Mouse (Mus musculus): Measurements from ENCODE around the gene Mthfd1l. TPM values are rescaled to one million over a fixed set of nuclear protein-coding genes. Genes with fewer than 3 reads are reported as not detected.
"Not testable (repeated sequence)": the region's sequence is repeated elsewhere in the genome, so short reads cannot be mapped to it uniquely, and the experiment has no call there.

Gene Mthfd1l
- polyA plus RNA-seq, 1 experiment from 2014 or later: 11.2 TPM

DNA sequence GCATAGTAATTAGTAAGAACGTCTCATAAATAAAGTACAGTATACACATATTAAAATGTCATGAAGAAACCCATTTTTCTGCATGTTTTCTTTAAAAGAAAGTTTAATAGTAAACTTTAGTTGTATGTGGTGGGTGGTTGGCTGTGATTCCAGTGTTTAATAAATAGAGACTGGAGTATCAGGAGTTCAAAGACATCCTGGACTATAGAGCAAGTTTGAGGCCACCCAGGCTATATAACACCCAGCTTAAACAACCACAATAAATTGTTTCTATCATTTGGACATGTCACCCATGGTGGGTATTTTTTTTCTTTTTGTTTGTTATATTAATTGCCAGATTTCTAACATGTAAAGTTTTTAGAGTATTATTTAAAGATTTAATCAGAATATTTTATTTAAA is 81.7 kb downstream of the Mthfd1l start:
- no peaks in the 10 kb centered on the region for H3K36me3 ChIP-seq (replicated peaks)
- H3K27ac ChIP-seq: no peak overlapping the region
- no peak overlapping the region for H3K4me3 ChIP-seq (replicated peaks)
- no peak overlapping the region for H3K9ac ChIP-seq
- H3K27me3 ChIP-seq: no peaks in the 10 kb centered on the region
- H3K4me1 ChIP-seq: no peaks in the 10 kb centered on the region
- no peak overlapping the region for H3K4me2 ChIP-seq
- no peaks in the 10 kb centered on the region for H3K9me3 ChIP-seq
- whole genome bisulfite sequencing: 79% methylated on average over 1 of the region's 1 CpGs
- ATAC-seq (ENCODE audit: low FRiP score): no peak

DNA sequence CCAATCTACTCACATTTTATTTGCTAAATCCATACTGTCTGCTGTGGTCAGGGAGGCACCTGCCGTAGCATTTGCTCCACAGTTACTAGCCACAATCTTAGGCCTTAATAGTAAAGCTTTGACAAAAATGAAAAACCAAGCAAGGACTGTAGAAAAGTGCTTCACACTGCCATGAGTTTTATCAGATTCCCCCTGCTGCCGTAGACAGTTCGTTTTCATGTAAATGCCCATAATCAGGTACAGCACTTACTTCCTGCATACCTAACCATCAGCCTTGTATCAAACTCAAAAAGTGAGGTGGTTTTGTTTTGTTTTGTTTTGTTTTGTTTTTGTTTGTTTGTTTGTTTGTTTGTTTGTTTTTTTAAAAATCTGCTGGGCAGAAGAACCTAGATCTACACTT is 84.5 kb downstream of the Mthfd1l start:
- no peaks in the 10 kb centered on the region for H3K4me1 ChIP-seq
- H3K36me3 ChIP-seq (replicated peaks): no peaks in the 10 kb centered on the region
- WGBS: 96% methylated on average over 3 of the region's 3 CpGs
- no peaks in the 10 kb centered on the region for H3K9me3 ChIP-seq
- H3K4me2 ChIP-seq: no peak overlapping the region
- no peak overlapping the region for H3K4me3 ChIP-seq (replicated peaks)
- no peak overlapping the region for H3K27ac ChIP-seq
- no peak overlapping the region for H3K9ac ChIP-seq
- no peaks in the 10 kb centered on the region for H3K27me3 ChIP-seq
- ATAC-seq (ENCODE audit: low FRiP score): no peak

DNA sequence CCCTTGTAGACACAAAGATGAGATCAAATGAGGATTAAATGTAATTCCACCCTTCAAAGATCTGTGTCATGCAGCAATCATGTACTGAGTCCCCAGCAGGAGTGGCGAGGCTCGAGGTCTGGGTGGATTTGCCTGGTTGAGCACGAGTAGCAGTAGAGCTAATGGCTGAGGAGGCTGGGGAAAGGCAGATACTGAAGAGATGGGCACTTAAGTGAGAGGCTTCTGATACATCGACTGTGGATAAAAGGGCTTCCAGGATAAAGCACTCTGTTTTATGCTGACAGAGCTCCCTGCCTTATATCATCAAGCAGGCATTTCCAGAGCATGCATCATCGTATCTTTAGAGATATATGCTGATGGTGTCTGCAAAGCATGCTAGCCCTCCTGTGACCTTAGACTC is 84.9 kb downstream of the Mthfd1l start:
- Histone ChIP-seq H3K36me3 (replicated peaks) (no peaks in the 10 kb centered on the region), H3K4me2 (no peak overlapping the region), H3K27me3 (no peaks in the 10 kb centered on the region), H3K9ac (no peak overlapping the region), H3K9me3 (no peaks in the 10 kb centered on the region), H3K27ac (no peak overlapping the region), H3K4me3 (replicated peaks) (no peak overlapping the region), H3K4me1 (no peaks in the 10 kb centered on the region)
- no peak for ATAC-seq (ENCODE audit: low FRiP score)
- WGBS: 83% methylated on average over 5 of the region's 5 CpGs

DNA sequence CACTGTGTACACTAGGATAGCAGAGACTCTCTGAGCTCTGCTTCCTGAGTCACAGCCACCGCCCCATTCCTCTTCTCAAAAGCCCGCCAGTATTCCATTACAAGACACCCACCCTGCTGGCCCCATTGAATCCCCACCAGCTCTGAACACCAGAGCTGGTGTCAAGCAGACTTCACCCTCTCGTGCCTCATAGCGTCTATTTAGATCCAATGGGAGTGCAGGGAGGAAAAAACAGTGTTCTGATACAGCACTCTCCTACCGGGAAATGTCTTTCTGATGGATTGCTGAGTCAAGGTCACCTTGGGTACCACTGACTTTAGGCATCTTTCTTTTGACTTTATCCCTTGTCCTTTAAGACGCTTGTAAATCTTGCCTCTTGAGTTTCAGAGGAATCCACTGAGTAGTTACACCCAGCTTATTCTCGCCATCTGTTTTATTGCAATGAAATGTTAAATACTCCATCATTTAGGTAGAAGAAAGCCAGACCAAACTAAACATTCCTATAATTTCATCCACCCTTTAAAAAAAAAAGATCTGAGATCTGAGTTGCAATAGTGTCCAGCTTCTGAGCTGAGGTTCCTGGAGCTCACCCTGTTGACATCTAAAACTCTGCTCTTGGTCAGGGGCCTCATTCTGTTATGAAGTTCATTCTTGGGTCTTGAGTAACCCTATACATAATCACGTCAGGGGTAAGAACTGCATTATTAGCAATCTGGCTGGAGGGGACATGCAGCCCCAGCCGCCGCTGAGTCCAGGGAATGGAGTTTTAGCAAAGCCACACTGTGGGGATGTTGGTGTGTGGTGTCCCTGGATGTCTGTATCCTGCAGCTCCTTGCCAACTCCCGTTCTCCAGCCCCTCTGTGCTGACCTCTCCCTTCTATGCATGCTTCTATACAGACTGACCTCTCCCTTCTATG is 88.4 kb downstream of the Mthfd1l start:
- no peak overlapping the region for H3K4me3 ChIP-seq (replicated peaks)
- H3K4me1 ChIP-seq: no peaks in the 10 kb centered on the region
- no peaks in the 10 kb centered on the region for H3K9me3 ChIP-seq
- H3K9ac ChIP-seq: no peak overlapping the region
- H3K27ac ChIP-seq: no peak overlapping the region
- 85% methylated on average over 11 of the region's 11 CpGs for WGBS
- no peak for ATAC-seq (ENCODE audit: low FRiP score)
- no peaks in the 10 kb centered on the region for H3K36me3 ChIP-seq (replicated peaks)
- no peak overlapping the region for H3K4me2 ChIP-seq
- no peaks in the 10 kb centered on the region for H3K27me3 ChIP-seq

GRCm38 (mm10) chr10:4063537-4063936 is 90.6 kb downstream of the Mthfd1l start:
- no peaks in the 10 kb centered on the region for H3K4me1 ChIP-seq
- H3K4me3 ChIP-seq (replicated peaks): no peak overlapping the region
- H3K27me3 ChIP-seq: no peaks in the 10 kb centered on the region
- 75% methylated on average over 4 of the region's 4 CpGs for WGBS
- H3K36me3 ChIP-seq (replicated peaks): no peaks in the 10 kb centered on the region
- H3K9me3 ChIP-seq: no peaks in the 10 kb centered on the region
- H3K9ac ChIP-seq: no peak overlapping the region
- H3K4me2 ChIP-seq: no peak overlapping the region
- no peak for ATAC-seq (ENCODE audit: low FRiP score)
- H3K27ac ChIP-seq: no peak overlapping the region

- H3K9ac ChIP-seq: no peak overlapping the region
- no peaks in the 10 kb centered on the region for H3K4me1 ChIP-seq
- no peaks in the 10 kb centered on the region for H3K9me3 ChIP-seq
- no peak overlapping the region for H3K27ac ChIP-seq
- WGBS: 81% methylated on average over 15 of the region's 15 CpGs
- no peaks in the 10 kb centered on the region for H3K36me3 ChIP-seq (replicated peaks)
- no peak overlapping the region for H3K4me2 ChIP-seq
- no peak overlapping the region for H3K4me3 ChIP-seq (replicated peaks)
- no peak for ATAC-seq (ENCODE audit: low FRiP score)
- H3K27me3 ChIP-seq: no peaks in the 10 kb centered on the region
These were observed 92.6 kb downstream of the Mthfd1l start for GRCm38 (mm10) chr10:4065295-4066084.

GRCm38 (mm10) chr10:4069258-4069826 is 96.4 kb downstream of the Mthfd1l start:
- WGBS: 86% methylated on average over 7 of the region's 7 CpGs
- ATAC-seq (ENCODE audit: low FRiP score): no peak
- H3K4me2 ChIP-seq: no peak overlapping the region

GRCm38 (mm10) chr10:4070061-4070460 is 97.1 kb downstream of the Mthfd1l start:
- WGBS: 97% methylated on average over 7 of the region's 7 CpGs
- H3K27ac ChIP-seq: no peak overlapping the region

More at GRCm38 (mm10) chr10:4069258-4069826, 96.4 kb downstream of the Mthfd1l start:
- H3K9me3 ChIP-seq: no peaks in the 10 kb centered on the region
- no peaks in the 10 kb centered on the region for H3K27me3 ChIP-seq
- H3K36me3 ChIP-seq (replicated peaks): no peaks in the 10 kb centered on the region
- H3K4me1 ChIP-seq: no peaks in the 10 kb centered on the region
- H3K9ac ChIP-seq: no peak overlapping the region
- no peak overlapping the region for H3K4me3 ChIP-seq (replicated peaks)
- no peak overlapping the region for H3K27ac ChIP-seq

DNA sequence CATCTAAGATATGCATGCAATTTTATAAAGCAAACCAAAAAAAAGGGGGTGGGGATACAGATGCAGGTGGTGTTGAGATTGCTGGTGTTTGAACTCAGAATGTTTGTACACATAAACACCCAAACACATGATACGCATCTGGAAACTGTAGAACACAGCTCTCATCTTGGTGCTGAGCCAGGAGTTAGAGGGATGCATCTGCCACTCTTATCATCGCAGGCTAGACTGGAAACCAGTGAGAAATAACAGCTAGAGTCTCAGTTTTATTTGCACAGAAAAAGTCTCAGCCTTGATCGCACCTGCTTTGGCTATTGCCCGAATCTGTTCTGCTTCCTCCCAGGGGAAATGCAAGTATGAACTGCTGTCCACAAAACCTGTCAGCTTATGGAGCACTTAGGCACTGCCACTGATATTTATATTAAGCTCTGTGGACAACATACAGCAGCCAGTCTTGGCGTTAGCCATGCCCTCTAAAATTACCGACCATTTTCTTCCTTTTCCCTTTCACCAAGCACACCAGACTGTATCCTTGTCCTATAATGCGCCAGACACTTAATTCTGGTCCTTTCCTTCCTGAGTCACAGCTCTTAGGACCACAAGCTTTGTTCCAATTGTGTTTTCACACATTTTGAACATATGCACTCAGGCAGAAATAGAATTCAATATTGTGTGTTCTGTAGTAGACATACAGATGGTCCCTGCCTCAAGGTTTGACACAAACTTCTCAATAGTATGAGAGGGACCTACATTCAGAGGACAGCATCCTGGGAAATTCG is 98.3 kb downstream of the Mthfd1l start:
- Histone ChIP-seq H3K4me1 (no peaks in the 10 kb centered on the region), H3K9me3 (no peaks in the 10 kb centered on the region), H3K36me3 (replicated peaks) (no peaks in the 10 kb centered on the region), H3K27ac (no peak overlapping the region), H3K9ac (no peak overlapping the region), H3K4me3 (replicated peaks) (no peak overlapping the region), H3K27me3 (no peaks in the 10 kb centered on the region), H3K4me2 (no peak overlapping the region)
- 91% methylated on average over 8 of the region's 8 CpGs for WGBS
- no peak for ATAC-seq (ENCODE audit: low FRiP score)

More at GRCm38 (mm10) chr10:4070061-4070460, 97.1 kb downstream of the Mthfd1l start:
- Histone ChIP-seq H3K4me2 (no peak overlapping the region), H3K4me3 (replicated peaks) (no peak overlapping the region), H3K9ac (no peak overlapping the region), H3K36me3 (replicated peaks) (no peaks in the 10 kb centered on the region), H3K27me3 (no peaks in the 10 kb centered on the region), H3K4me1 (no peaks in the 10 kb centered on the region), H3K9me3 (no peaks in the 10 kb centered on the region)
- ATAC-seq (ENCODE audit: low FRiP score): no peak

DNA sequence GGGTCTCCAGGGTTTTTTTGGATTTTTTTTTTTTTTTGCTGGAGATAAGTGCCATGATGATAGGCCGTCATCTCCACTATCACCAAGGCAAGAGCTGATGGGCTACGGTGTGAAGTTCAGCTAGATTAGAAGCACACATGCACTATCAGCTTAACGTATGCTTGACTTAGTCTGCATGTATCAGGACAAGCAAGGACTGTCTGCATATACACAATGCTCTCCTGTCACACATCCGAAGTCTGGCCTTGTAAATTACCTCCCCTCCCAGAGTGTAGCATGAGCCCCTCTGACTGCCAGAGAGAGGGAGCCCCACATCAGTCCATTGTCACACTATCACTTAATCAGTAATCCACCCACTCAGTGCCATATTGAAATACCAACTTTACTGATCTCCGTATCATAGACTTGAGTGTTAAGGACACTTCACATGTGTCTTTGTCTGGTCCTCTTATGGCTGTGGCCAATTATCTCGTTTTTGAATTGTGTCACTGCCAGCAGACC is 99.0 kb downstream of the Mthfd1l start:
- no peaks in the 10 kb centered on the region for H3K4me1 ChIP-seq
- H3K36me3 ChIP-seq (replicated peaks): no peaks in the 10 kb centered on the region
- no peak overlapping the region for H3K4me2 ChIP-seq
- no peaks in the 10 kb centered on the region for H3K27me3 ChIP-seq
- no peak overlapping the region for H3K27ac ChIP-seq
- H3K9ac ChIP-seq: no peak overlapping the region
- WGBS: 69% methylated on average over 6 of the region's 6 CpGs
- ATAC-seq (ENCODE audit: low FRiP score): no peak
- H3K4me3 ChIP-seq (replicated peaks): no peak overlapping the region
- H3K9me3 ChIP-seq: no peaks in the 10 kb centered on the region

GRCm38 (mm10) chr10:4072491-4072890 is 99.6 kb downstream of the Mthfd1l start:
- not testable (repeated sequence) for H3K4me1 ChIP-seq; ATAC-seq (ENCODE audit: low FRiP score); H3K9ac ChIP-seq; H3K27ac ChIP-seq; H3K4me3 ChIP-seq (replicated peaks); H3K36me3 ChIP-seq (replicated peaks); H3K4me2 ChIP-seq; H3K9me3 ChIP-seq; H3K27me3 ChIP-seq
- WGBS: 79% methylated on average over 4 of the region's 4 CpGs
